Mouse (Mus musculus): Measurements from ENCODE around the gene Limk1.

Gene Limk1

DNA sequence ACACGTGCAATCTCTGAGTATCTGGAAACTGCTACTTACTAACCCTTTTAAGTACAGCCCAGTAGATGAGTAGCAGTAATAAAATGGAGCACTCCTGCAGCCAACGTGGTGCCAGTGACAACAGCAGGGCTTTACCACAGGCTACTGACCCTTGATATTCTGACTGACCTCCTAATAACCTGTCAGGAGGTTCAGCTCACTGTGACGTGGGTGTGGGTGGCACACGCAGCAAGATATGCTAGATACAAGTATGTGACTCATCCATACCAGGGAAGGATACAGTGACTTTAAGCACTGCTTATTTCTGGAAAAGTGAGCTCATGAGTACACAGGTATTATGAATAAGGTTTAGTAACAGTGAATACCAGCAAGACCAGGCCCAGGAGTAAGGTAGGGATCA lies 58.9 kb downstream of the Limk1 start:
- no peak for DNase-seq (ENCODE audit: low read depth)

DNA sequence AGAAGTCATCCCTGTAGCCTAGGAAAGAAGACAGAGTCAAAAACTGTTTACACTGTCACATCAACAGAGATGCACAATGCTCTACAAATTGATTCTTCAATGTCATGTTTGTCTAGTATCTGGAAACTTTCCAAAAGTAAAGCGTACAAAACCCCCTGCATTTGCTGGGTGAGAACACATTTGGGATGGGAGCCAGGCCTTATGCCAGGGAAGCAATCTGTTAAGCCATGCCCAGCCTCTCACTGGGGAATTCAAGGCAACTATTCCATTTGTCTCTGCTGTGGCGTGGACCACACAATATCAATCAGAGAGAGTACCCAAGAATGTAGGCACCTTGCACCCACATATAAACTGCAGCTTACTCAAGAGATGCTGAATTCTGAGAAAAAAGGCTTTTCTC lies 66.3 kb downstream of the Limk1 start:
- DNase-seq (ENCODE audit: low read depth): no peak

DNA sequence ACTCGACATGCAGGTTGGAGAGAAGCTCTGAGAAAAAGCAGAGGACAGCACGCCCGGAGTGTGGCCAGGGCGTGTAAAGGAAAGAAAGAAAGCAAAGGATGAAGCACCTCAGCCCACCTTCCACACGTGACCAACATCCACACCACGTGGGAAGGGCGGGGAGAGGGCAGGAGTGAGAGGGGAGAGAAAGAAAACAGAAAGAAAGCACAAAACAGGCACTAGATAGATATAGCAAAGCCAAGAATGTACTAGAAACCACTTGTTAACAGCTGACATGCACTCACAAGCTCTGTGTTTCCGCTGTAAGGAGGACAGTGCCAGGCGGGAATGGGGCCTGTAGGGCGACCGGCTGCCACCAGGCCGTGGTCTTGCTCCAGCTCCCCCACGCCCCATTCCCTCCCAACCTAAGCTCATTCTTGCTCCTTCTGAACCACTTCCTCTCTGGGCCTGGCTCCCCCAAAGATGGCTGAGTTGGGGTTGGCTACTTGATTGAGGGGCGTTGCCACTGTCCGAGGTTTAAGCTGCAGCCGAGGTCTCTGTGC lies 67.2 kb downstream of the Limk1 start:
- DNase-seq (ENCODE audit: low read depth): no peak

DNA sequence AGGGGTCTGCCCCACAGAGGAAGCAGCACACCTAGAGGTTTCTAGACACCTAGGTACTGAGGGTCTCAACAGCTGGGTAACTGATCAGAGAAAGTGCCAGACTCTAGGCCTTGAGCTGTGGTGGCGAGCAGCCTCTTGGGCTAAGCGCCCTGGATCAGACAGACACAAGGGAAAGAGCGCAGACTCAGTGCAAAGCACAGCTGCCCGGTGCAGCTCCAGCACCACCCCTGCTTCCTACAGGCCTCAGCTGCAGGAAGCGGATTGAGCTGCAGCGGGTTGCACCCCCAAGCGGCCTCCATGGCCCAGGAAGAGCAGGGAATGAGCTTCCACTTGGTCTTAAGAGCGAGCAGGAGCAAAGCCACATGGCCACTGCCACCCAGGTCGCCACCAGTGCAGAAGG lies 67.9 kb downstream of the Limk1 start:
- no peak for DNase-seq (ENCODE audit: low read depth)

DNA sequence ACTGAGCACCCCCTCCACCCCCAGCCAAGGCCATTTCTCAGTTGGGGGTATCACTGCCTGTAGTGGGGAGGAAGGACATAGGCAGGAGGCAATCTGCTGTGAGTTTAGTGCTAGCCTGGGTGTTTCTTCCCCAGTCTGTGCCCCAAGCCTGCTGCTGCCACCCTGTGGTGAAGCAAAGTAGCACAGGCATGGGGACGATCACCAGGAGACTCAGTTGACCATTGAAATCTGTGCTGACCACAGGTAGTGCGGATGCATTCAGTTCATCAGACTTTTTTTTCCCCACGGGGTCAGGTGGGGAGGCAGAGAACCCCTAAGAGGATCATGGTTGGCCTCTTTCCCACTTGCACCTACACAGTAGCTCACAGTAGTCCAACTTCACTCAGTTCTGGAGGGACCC lies 71.3 kb downstream of the Limk1 start:
- peak; percentile 16 for DNase-seq (ENCODE audit: low read depth)

DNA sequence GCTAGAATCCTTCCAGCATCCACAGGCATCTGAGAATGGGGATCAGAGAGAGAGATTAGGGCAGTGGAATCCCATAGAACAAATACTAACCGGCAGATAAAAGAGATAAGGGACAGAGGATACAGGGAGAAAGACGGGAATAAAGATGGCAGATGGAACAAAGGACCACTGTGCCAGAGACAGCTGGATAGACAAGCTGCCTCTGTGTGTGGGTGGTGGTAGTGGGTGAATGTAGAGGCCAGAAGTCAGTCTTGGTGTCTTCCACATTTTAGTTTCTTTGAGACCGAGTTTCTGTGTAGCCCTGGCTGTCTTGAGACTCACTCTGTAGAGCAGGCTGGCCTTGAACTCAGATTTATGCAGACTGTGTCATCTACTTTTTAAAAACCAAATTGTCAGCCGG lies 72.6 kb downstream of the Limk1 start:
- no peak for DNase-seq (ENCODE audit: low read depth)

DNA sequence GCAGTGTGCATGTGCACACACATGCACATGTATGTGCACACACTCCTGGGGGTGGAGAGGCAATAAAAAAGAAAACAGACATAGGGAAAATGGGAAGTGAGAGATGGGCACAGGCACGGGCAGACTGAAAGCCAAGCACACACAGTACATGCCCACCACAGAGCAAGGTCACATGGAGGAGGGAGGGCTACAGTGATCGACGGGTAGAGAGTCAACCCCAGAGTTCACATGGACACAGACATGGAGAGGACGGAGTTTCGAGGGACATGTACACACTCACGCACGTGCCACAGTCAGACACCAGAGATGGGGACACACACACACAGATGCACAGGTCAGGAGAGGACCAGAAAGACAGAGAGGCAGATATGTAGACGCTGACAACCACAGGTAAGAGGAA lies 73.0 kb downstream of the Limk1 start:
- no peak for DNase-seq (ENCODE audit: low read depth)

DNA sequence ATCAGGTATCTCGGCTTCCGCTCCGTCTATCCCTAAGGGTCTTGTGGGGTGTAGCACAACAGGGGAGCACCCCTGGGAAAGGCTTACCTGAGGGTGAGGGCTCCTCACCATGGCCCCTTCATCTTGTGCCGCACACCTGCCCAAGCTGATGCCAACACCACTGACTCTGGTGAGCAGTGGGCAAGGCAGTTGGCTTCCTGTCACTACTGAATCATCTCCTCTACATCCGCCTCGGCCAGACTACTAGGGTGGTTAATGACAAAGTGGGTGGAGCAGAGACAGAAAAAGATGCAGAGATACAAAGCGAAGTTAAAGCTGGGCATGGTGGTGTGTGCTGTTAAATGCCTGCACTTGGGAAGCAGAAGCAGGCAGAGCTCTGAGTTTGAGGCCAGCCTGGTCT lies 73.6 kb downstream of the Limk1 start, which contains the start of gene Lat2:
Lat2 (minus strand) TSS at position 224 of the 400 bp plus-strand sequence.
- DNase-seq (ENCODE audit: low read depth): no peak

DNA sequence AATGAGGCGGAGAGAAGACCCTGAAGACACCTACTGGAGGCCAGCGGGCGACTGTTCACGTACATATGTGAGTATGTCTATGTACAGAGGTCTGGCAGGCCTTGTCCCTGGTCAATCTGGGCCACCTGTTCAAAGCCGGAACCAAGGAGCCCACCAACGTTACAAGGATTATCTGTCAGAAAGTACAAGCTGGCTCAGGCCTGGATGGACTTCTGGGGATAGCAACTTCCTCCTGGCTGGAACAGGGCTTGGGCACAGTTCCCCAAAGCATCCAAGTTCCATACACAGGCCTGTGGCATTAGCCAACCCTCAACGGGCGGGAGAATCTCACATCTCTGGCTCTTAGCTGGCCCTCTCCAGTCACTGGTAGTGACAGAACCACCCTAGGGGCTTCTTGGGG lies 74.1 kb downstream of the Limk1 start:
- no peak for DNase-seq (ENCODE audit: low read depth)

DNA sequence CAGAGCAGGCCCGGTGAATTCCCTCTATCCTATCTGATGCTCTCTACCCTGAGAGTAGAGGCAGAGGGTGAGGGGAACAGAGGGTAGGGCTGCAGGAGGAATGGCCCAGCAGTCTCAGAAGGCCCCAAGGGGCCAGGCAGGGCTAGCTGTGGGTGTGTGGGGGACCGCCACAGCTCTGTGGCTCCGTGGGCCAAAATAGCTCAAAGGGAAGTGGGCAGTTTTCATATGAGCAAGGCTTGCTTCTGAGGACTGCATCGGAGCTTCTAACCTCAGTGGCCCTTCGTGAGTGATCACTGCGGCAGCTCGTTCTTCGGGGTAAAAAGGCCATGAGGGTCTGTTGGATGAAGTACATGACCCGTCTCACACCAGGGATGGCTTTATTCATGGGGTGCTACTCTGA lies 74.7 kb downstream of the Limk1 start:
- no peak for DNase-seq (ENCODE audit: low read depth)

DNA sequence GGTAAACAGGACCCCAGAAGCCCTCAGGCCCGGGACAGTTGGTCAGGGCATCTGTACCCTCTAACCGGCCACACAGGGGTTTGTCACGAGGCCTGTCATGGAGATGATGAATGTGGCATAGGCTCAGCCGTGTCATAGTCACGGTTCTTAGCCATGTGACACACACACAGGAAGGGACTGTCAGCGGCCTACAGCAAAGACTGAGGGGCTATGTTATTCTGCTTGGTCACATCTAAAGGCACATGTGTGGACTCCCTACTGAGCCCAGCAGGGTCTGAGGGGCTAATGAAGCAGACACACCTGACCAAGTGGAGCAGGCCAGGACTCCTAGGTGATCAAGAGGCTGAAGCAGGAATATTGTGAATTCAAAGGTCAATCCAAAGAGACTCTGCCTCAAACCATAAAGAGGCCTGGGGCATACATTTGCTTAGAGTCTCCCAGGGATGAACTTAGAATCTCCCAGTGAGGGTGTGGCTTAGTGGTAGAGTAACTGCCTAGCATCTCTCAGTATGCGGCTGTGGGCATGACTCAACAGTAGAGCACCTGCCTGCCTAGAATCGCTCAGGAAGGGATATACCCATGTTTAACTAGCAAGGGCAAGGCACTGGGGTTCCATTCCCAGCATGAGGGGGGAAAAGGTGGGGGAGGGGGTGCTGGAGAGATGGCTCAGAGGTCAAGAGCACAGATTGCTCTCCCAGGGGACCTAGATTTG lies 76.4 kb downstream of the Limk1 start:
- no peak for DNase-seq (ENCODE audit: low read depth)

DNA sequence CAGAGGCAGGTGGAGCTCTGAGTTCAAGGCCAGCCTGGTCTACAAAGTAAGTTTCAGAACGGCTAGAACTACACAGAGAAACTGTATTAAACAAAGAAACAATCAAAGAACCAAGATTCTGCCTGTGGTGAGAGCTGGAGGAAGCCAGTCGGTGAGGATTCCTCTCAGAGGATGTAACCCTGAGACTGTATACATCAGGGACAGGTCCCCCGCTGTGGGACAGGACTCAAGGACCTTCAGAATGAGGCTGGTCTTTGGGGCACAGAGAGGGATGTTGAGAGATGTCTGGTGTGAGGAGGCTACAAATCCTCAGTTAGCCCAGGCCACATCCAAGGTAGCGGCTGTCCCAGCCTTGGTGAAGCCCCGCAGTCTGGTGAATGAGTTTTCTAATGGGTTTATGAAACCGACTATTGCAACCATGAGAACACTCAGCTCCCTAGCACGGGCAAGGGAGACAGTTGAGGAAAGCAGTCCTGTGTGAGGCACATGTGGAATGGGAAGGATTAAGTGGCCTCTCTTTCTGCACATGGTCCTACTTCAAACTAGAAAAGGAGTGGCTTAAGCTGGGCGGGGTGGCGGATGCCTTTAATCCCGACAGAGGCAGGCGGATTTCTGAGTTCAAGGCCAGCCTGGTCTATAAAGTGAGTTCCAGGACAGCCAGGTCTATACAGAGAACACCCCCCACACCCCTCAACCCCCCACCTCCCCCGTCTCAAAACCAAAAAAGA lies 78.3 kb downstream of the Limk1 start:
- no peak for DNase-seq (ENCODE audit: low read depth)

DNA sequence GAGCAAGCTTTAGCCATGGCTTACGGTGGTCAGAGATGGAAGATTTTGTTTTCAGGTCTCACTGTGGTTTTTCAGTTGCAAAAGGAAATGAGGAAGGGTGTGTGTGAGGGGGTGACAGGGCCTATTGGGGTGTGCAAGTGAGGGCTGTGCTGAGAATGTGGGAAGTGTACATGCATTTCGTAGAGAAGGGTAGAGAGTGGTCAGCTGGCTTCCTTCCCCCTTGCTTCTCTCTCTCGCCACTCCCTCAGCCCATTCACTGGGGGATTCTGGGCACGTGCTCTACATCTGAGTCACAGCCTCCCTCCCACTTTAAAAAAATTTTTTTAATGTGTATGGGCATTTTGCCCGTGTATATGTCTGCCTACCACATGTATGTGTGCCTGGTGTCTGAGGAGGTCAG lies 81.3 kb downstream of the Limk1 start:
- no peak for DNase-seq (ENCODE audit: low read depth)

DNA sequence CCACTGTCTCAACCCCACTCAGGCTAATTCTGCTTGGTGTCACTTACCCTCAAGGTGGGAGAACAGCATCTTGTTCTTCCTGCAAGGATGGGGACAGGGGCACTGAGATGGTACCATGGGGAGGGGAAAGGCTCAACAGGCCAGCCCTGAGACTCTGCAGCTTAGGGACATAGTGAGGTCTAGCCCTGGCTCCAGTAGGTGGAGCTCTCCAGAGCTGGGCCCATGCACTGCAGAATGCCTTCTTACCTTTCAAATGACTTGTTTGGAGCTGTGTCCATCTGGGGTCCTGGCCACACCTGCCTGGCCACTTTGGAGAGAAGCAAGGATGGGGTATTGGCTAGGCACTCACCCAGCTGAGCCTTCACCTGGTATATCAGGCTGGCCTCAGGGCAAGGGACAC lies 82.1 kb downstream of the Limk1 start:
- DNase-seq (ENCODE audit: low read depth): no peak

Data from fibroblast of lung, adult 2 months (primary cell).